Mouse (Mus musculus) liver, embryonic 14.5 days (tissue): ENCODE data around the gene Ccnk.

ENCODE experiments used
- CTCF ChIP-seq: IDR thresholded peaks from 2 replicates; pipeline ENCODE4 v1.5.1; 2016; ENCODE audit warnings: antibody characterized with exemption, low read depth, control low read depth
- EP300 ChIP-seq: IDR thresholded peaks from 2 replicates; pipeline ENCODE4 v1.6.1; 2016; ENCODE audit warnings: antibody characterized with exemption, low read depth

GRCm38 (mm10) chr12:108246759-108247500 is 67.6 kb downstream of the Ccnk start:
- no peak for TF ChIP-seq CTCF
- no peak for TF ChIP-seq EP300
